Mouse (Mus musculus): ENCODE measurements around the gene Rcor3. TPM values are rescaled to one million over a fixed set of nuclear protein-coding genes. Genes with fewer than 3 reads are reported as not detected.

The Rcor3 gene
- polyA plus RNA-seq, 1 experiment from 2014 or later = 14.8 TPM

- Histone ChIP-seq H3K4me2 (no peak overlapping the region), H3K4me1 (replicated peaks; ENCODE audit: control insufficient read depth, insufficient read depth, low read length) (peaks cover 10% of the 10 kb centered on the region; the same call in 1 of the 2 replicates), H3K9me3 (ENCODE audit: control insufficient read depth, low read length) (no peaks in the 10 kb centered on the region), H3K36me3 (ENCODE audit: control insufficient read depth, insufficient read depth, low read length) (peaks cover 5% of the 10 kb centered on the region), H3K4me3 (ENCODE audit: low read depth, low read length) (no peak overlapping the region), H3K9ac (ENCODE audit: low read depth, low read length) (no peak overlapping the region), H3K27ac (ENCODE audit: low read depth, low read length) (no peak overlapping the region), H3K27me3 (replicated peaks; ENCODE audit: control insufficient read depth, insufficient read depth, low read length) (no peaks in the 10 kb centered on the region)
- no peak for DNase-seq (ENCODE audit: low spot score)
- ATAC-seq (replicated peaks; ENCODE audit: low FRiP score) = no peak
- WGBS = 60% methylated on average over 13 of the region's 13 CpGs
These were observed 67.8 kb downstream of the Rcor3 start for GRCm38 (mm10) chr1:192069971-192070591.

- H3K9ac ChIP-seq (ENCODE audit: low read depth, low read length) = no peak overlapping the region
- WGBS = 64% methylated on average over 2 of the region's 2 CpGs
- H3K4me1 ChIP-seq (replicated peaks; ENCODE audit: control insufficient read depth, insufficient read depth, low read length) = peaks cover 7% of the 10 kb centered on the region; the same call in 1 of the 2 replicates
- no peak overlapping the region for H3K27ac ChIP-seq (ENCODE audit: low read depth, low read length)
- no peak overlapping the region for H3K4me2 ChIP-seq
- H3K27me3 ChIP-seq (replicated peaks; ENCODE audit: control insufficient read depth, insufficient read depth, low read length) = no peaks in the 10 kb centered on the region
- peaks cover 5% of the 10 kb centered on the region for H3K36me3 ChIP-seq (ENCODE audit: control insufficient read depth, insufficient read depth, low read length)
- no peak overlapping the region for H3K4me3 ChIP-seq (ENCODE audit: low read depth, low read length)
- H3K9me3 ChIP-seq (ENCODE audit: control insufficient read depth, low read length) = peaks cover 4% of the 10 kb centered on the region; the same call in 1 of the 2 replicates
- peak; percentile 80 for ATAC-seq (replicated peaks; ENCODE audit: low FRiP score)
- no peak for DNase-seq (ENCODE audit: low spot score)
These were observed 69.7 kb downstream of the Rcor3 start for GRCm38 (mm10) chr1:192068188-192068587.

- ATAC-seq (replicated peaks; ENCODE audit: low FRiP score) (no peak), DNase-seq (ENCODE audit: low spot score) (no peak)
- no peak overlapping the region for H3K9ac ChIP-seq (ENCODE audit: low read depth, low read length)
- H3K27ac ChIP-seq (ENCODE audit: low read depth, low read length) = no peak overlapping the region
- 88% methylated on average over 3 of the region's 3 CpGs for WGBS
- H3K36me3 ChIP-seq (ENCODE audit: control insufficient read depth, insufficient read depth, low read length) = peaks cover 7% of the 10 kb centered on the region
- H3K27me3 ChIP-seq (replicated peaks; ENCODE audit: control insufficient read depth, insufficient read depth, low read length) = no peaks in the 10 kb centered on the region
- no peak overlapping the region for H3K4me2 ChIP-seq
- peaks cover 4% of the 10 kb centered on the region; the same call in 1 of the 2 replicates for H3K9me3 ChIP-seq (ENCODE audit: control insufficient read depth, low read length)
- no peak overlapping the region for H3K4me3 ChIP-seq (ENCODE audit: low read depth, low read length)
- peaks cover 7% of the 10 kb centered on the region; the same call in 1 of the 2 replicates for H3K4me1 ChIP-seq (replicated peaks; ENCODE audit: control insufficient read depth, insufficient read depth, low read length)
These were observed 70.9 kb downstream of the Rcor3 start for GRCm38 (mm10) chr1:192066956-192067355.

GRCm38 (mm10) chr1:192063209-192063946 lies 74.5 kb downstream of the Rcor3 start:
- Histone ChIP-seq H3K36me3 (ENCODE audit: control insufficient read depth, insufficient read depth, low read length) (peaks cover 7% of the 10 kb centered on the region), H3K9ac (ENCODE audit: low read depth, low read length) (no peak overlapping the region), H3K4me2 (no peak overlapping the region), H3K27ac (ENCODE audit: low read depth, low read length) (no peak overlapping the region), H3K4me3 (ENCODE audit: low read depth, low read length) (no peak overlapping the region), H3K4me1 (replicated peaks; ENCODE audit: control insufficient read depth, insufficient read depth, low read length) (no peaks in the 10 kb centered on the region), H3K9me3 (ENCODE audit: control insufficient read depth, low read length) (peaks cover 4% of the 10 kb centered on the region; the same call in 1 of the 2 replicates), H3K27me3 (replicated peaks; ENCODE audit: control insufficient read depth, insufficient read depth, low read length) (no peaks in the 10 kb centered on the region)
- 83% methylated on average over 8 of the region's 8 CpGs for WGBS
- ATAC-seq (replicated peaks; ENCODE audit: low FRiP score) (no peak), DNase-seq (ENCODE audit: low spot score) (no peak)

GRCm38 (mm10) chr1:192062682-192063081 lies 75.2 kb downstream of the Rcor3 start:
- 72% methylated on average over 14 of the region's 14 CpGs for WGBS
- DNase-seq (ENCODE audit: low spot score) = no peak
- H3K27ac ChIP-seq (ENCODE audit: low read depth, low read length) = no peak overlapping the region

GRCm38 (mm10) chr1:192061666-192062306 lies 76.1 kb downstream of the Rcor3 start:
- Histone ChIP-seq H3K27me3 (replicated peaks; ENCODE audit: control insufficient read depth, insufficient read depth, low read length) (no peaks in the 10 kb centered on the region), H3K4me1 (replicated peaks; ENCODE audit: control insufficient read depth, insufficient read depth, low read length) (no peaks in the 10 kb centered on the region), H3K36me3 (ENCODE audit: control insufficient read depth, insufficient read depth, low read length) (peaks cover 12% of the 10 kb centered on the region), H3K9me3 (ENCODE audit: control insufficient read depth, low read length) (peaks cover 4% of the 10 kb centered on the region; the same call in 1 of the 2 replicates), H3K9ac (ENCODE audit: low read depth, low read length) (no peak overlapping the region), H3K4me3 (ENCODE audit: low read depth, low read length) (no peak overlapping the region), H3K27ac (ENCODE audit: low read depth, low read length) (no peak overlapping the region), H3K4me2 (no peak overlapping the region)
- WGBS = 66% methylated on average over 4 of the region's 4 CpGs
- DNase-seq (ENCODE audit: low spot score) (no peak), ATAC-seq (replicated peaks; ENCODE audit: low FRiP score) (0 out of 2 replicates have a peak, but pooled peaks have one; percentile 10)

More at GRCm38 (mm10) chr1:192062682-192063081, 75.2 kb downstream of the Rcor3 start:
- Histone ChIP-seq H3K9me3 (ENCODE audit: control insufficient read depth, low read length) (peaks cover 4% of the 10 kb centered on the region; the same call in 1 of the 2 replicates), H3K36me3 (ENCODE audit: control insufficient read depth, insufficient read depth, low read length) (peaks cover 7% of the 10 kb centered on the region), H3K4me2 (no peak overlapping the region), H3K27me3 (replicated peaks; ENCODE audit: control insufficient read depth, insufficient read depth, low read length) (no peaks in the 10 kb centered on the region), H3K4me3 (ENCODE audit: low read depth, low read length) (no peak overlapping the region), H3K9ac (ENCODE audit: low read depth, low read length) (no peak overlapping the region), H3K4me1 (replicated peaks; ENCODE audit: control insufficient read depth, insufficient read depth, low read length) (no peaks in the 10 kb centered on the region)
- ATAC-seq (replicated peaks; ENCODE audit: low FRiP score) = no peak

- H3K27me3 ChIP-seq (replicated peaks; ENCODE audit: control insufficient read depth, insufficient read depth, low read length) = no peaks in the 10 kb centered on the region
- no peak overlapping the region for H3K9ac ChIP-seq (ENCODE audit: low read depth, low read length)
- no peak overlapping the region for H3K4me3 ChIP-seq (ENCODE audit: low read depth, low read length)
- peaks cover 8% of the 10 kb centered on the region; the same call in 1 of the 2 replicates for H3K36me3 ChIP-seq (ENCODE audit: control insufficient read depth, insufficient read depth, low read length)
- no peaks in the 10 kb centered on the region for H3K4me1 ChIP-seq (replicated peaks; ENCODE audit: control insufficient read depth, insufficient read depth, low read length)
- no peak overlapping the region for H3K4me2 ChIP-seq
- ATAC-seq (replicated peaks; ENCODE audit: low FRiP score) = no peak
- DNase-seq (ENCODE audit: low spot score) = no peak
- 86% methylated on average over 10 of the region's 10 CpGs for WGBS
- no peak overlapping the region for H3K27ac ChIP-seq (ENCODE audit: low read depth, low read length)
- peaks cover 4% of the 10 kb centered on the region; the same call in 1 of the 2 replicates for H3K9me3 ChIP-seq (ENCODE audit: control insufficient read depth, low read length)
These were observed 79.0 kb downstream of the Rcor3 start for GRCm38 (mm10) chr1:192058911-192059310.

- no peak for ATAC-seq (replicated peaks; ENCODE audit: low FRiP score)
- whole genome bisulfite sequencing = 68% methylated on average over 3 of the region's 3 CpGs
- Histone ChIP-seq H3K27ac (ENCODE audit: low read depth, low read length) (no peak overlapping the region), H3K4me2 (no peak overlapping the region), H3K4me1 (replicated peaks; ENCODE audit: control insufficient read depth, insufficient read depth, low read length) (no peaks in the 10 kb centered on the region), H3K36me3 (ENCODE audit: control insufficient read depth, insufficient read depth, low read length) (peaks cover 6% of the 10 kb centered on the region; the same call in 1 of the 2 replicates), H3K4me3 (ENCODE audit: low read depth, low read length) (no peak overlapping the region), H3K9ac (ENCODE audit: low read depth, low read length) (no peak overlapping the region), H3K9me3 (ENCODE audit: control insufficient read depth, low read length) (no peaks in the 10 kb centered on the region), H3K27me3 (replicated peaks; ENCODE audit: control insufficient read depth, insufficient read depth, low read length) (no peaks in the 10 kb centered on the region)
- DNase-seq (ENCODE audit: low spot score) = no peak
These were observed 84.1 kb downstream of the Rcor3 start for GRCm38 (mm10) chr1:192053726-192054125.
